Mouse (Mus musculus): ENCODE measurements around the gene Slc12a9. TPM values are rescaled to one million over a fixed set of nuclear protein-coding genes. Genes with fewer than 3 reads are reported as not detected.
A peak's percentile ranks its signal among the peaks of the same experiment; 100 is the strongest.

Slc12a9 gene
- total and polyA plus RNA-seq, 3 experiments = 3.0 to 11.1 (median 7.9) TPM

DNA sequence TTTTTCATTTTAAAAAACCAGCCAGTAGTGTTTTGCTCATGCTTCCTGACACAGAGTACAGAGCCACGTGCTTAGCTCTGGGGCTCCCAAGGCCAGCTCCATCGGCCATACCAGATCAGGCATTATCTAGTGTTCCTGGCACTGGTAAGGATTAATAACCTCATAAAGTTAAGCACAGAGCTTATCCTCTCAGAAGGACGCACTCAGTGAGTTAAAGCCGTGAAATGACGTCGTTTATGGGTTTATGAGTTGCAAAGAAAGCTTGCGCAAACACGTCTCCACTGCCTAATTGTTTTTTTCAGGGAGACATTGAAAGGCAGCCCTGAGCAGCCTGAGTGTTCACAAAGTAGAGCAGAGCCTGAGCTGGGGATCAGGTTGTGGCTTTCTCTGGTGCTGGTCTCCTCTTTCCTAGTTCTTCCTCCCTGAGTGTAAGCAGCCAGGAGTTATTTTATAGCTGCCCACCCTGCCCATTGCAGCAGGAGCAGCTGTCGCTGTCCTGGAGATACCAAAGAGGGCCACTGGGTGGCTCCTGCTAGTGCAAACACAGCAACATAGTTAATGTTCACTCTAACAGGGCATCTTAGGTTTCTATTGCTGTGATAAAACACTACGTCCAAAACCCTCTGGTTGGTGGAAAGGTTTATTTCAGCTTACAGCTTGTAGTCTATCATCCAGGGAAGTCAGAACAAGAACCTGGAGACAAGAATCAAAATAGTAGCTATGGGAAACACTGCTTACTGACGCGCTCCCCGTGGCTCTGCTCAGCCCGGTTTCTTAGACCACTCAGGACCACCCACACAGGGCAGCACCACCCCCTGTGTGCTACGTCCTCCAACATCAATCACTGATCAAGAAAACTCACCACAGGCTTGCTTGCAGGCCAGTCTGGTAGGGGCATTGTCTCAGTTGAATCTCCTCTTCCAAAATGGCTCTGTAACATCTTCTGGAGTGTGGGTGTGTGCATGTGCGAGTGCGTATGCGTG is 55.7 kb downstream of the Slc12a9 start:
- Histone ChIP-seq H3K27ac (ENCODE audit: insufficient read depth, low read depth) (no peak overlapping the region), H3K4me2 (ENCODE audit: insufficient read depth, low read depth, poor library complexity, severe bottlenecking) (no peak overlapping the region), H3K4me1 (ENCODE audit: control insufficient read depth in 1 of 2, insufficient read depth in 2 of 2) (no peaks in the 10 kb centered on the region), H3K79me2 (replicated peaks; ENCODE audit: control insufficient read depth, extremely low read depth, insufficient read depth, poor library complexity, severe bottlenecking) (no peaks in the 10 kb centered on the region), H3K36me3 (replicated peaks in 1 of 2; ENCODE audit: control insufficient read depth in 1 of 2, insufficient read depth in 1 of 2, low read length in 1 of 2) (no peaks in the 10 kb centered on the region), H3K9me3 (replicated peaks; ENCODE audit: low read length) (peaks cover 11% of the 10 kb centered on the region), H3K4me3 (replicated peaks in 1 of 3; ENCODE audit: low read depth in 2 of 3, low read length in 2 of 3, poor library complexity in 1 of 3) (no peak overlapping the region), H3K27me3 (replicated peaks) (peaks cover 64% of the 10 kb centered on the region), H3K9ac (ENCODE audit: insufficient read depth, low read depth) (no peak overlapping the region)
- no peak for DNase-seq (ENCODE audit: extremely low read depth)
- TF ChIP-seq MXI1 (IDR thresholded peaks at IDR 0.05; ENCODE audit: low read depth, low read length) (no peak), SMC3 (IDR thresholded peaks at IDR 0.05; ENCODE audit: low read depth, low read length) (peak; percentile 57), JUN (IDR thresholded peaks at IDR 0.05; ENCODE audit: insufficient read depth, low read depth, low read length) (no peak), MAX (IDR thresholded peaks at IDR 0.05; ENCODE audit: low read length) (no peak), CTCF (conservative IDR thresholded peaks at IDR 0.05 in 1 of 2, IDR thresholded peaks at IDR 0.05 in 1 of 2; ENCODE audit: low read depth in 2 of 2, low read length in 2 of 2) (peak in 1 of 2 experiments; percentile 55; a peak in 2 of 4 replicates), POLR2A (IDR thresholded peaks at IDR 0.05; ENCODE audit: low read depth, low read length) (no peak), ZKSCAN1 (IDR thresholded peaks at IDR 0.05; ENCODE audit: borderline replicate concordance, low read depth, low read length) (no peak), JUND (conservative IDR thresholded peaks at IDR 0.05; ENCODE audit: low read depth, low read length) (no peak), RAD21 (IDR thresholded peaks at IDR 0.05; ENCODE audit: low read depth, low read length) (peak; percentile 13)
- dilution Hi-C loops (cut with MboI; ENCODE audit: extremely low pct_ligation_motif_present, extremely low pct_unique_long_range_greater_than_20kb, low sequenced_read_pairs) = no loop called here
- in situ Hi-C loops (cut with MboI; ENCODE audit: low pct_ligation_motif_present, low pct_unique_long_range_greater_than_20kb, low sequenced_read_pairs) = no loop called here

DNA sequence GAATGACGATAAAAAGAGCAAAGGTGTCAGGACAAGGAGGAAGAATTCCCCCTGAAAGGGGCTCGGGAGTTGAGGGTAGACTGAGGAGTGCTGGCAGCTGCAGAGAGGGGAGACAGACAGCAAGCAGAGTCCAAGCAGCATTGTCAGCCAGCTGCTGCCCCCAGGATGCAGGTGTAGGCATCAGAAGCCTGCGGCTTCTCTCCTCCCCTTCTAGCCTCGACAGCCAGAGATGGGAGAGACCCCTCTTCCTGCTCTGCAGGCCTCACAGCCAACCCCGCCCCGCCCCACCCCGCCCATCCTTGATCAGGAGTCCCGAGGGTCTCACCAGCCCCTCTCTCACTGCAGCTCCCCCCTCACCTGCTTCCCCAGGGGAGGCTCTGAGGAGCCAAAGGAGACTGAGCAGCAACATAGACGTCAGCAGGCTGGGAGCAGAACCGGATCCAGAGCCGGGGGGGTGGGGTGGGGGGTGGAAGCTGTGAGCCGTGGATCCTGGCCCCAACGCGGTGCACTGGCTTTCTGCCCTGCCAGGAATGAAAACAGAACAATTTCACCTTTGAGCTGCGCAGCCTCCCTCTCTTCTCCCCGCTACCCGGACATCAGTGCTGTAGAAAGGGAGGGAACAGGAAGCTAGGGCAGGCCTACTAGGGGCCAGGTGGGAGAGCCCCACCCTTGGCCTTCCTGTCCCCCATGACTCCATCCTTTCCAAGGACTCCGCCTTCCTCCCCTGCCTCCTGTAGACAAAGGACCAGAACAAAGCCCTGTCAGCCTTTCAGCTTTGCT is 65.1 kb downstream of the Slc12a9 start:
- H3K27ac ChIP-seq (ENCODE audit: insufficient read depth, low read depth) = no peak overlapping the region
- dilution Hi-C loops (cut with MboI; ENCODE audit: extremely low pct_ligation_motif_present, extremely low pct_unique_long_range_greater_than_20kb, low sequenced_read_pairs) (no loop called here), in situ Hi-C loops (cut with MboI; ENCODE audit: low pct_ligation_motif_present, low pct_unique_long_range_greater_than_20kb, low sequenced_read_pairs) (no loop called here)
- H3K27me3 ChIP-seq (replicated peaks) = peaks cover 4% of the 10 kb centered on the region
- H3K36me3 ChIP-seq (replicated peaks in 1 of 2; ENCODE audit: control insufficient read depth in 1 of 2, insufficient read depth in 1 of 2, low read length in 1 of 2) = no peaks in the 10 kb centered on the region
- no peaks in the 10 kb centered on the region for H3K79me2 ChIP-seq (replicated peaks; ENCODE audit: control insufficient read depth, extremely low read depth, insufficient read depth, poor library complexity, severe bottlenecking)
- H3K9me3 ChIP-seq (replicated peaks; ENCODE audit: low read length) = peaks cover 12% of the 10 kb centered on the region
- no peak for TF ChIP-seq MYC (IDR thresholded peaks at IDR 0.05; ENCODE audit: low read depth, low read length)
- no peak for TF ChIP-seq SIN3A (IDR thresholded peaks at IDR 0.05; ENCODE audit: low read length)
- TF ChIP-seq USF2 (conservative IDR thresholded peaks at IDR 0.05; ENCODE audit: low read depth, low read length) = no peak
- TF ChIP-seq USF1 (IDR thresholded peaks at IDR 0.05; ENCODE audit: low read depth, low read length) = no peak
- TF ChIP-seq POLR2AphosphoS2 (IDR thresholded peaks at IDR 0.05; ENCODE audit: low read depth, low read length) = no peak
- TF ChIP-seq ZNF384 (IDR thresholded peaks at IDR 0.05; ENCODE audit: low read depth, low read length) = no peak
- TF ChIP-seq POLR2A (IDR thresholded peaks at IDR 0.05; ENCODE audit: low read depth, low read length) = no peak
- TF ChIP-seq ZKSCAN1 (IDR thresholded peaks at IDR 0.05; ENCODE audit: borderline replicate concordance, low read depth, low read length) = no peak
- TF ChIP-seq ZC3H11A (IDR thresholded peaks at IDR 0.05; ENCODE audit: low read depth, low read length) = no peak
- no peak for TF ChIP-seq MAFK (IDR thresholded peaks at IDR 0.05; ENCODE audit: insufficient replicate concordance, low read length)
- TF ChIP-seq ELF1 (IDR thresholded peaks at IDR 0.05; ENCODE audit: low read depth, low read length) = no peak
- H3K4me2 ChIP-seq (ENCODE audit: insufficient read depth, low read depth, poor library complexity, severe bottlenecking) = no peak overlapping the region
- no peak for DNase-seq (ENCODE audit: extremely low read depth)
- H3K9ac ChIP-seq (ENCODE audit: insufficient read depth, low read depth) = no peak overlapping the region
- no peaks in the 10 kb centered on the region for H3K4me1 ChIP-seq (ENCODE audit: control insufficient read depth in 1 of 2, insufficient read depth in 2 of 2)
- H3K4me3 ChIP-seq (replicated peaks in 1 of 3; ENCODE audit: low read depth in 2 of 3, low read length in 2 of 3, poor library complexity in 1 of 3) = no peak overlapping the region
